ENCODE assay signal across 12 mouse cellular contexts in genomic region chr9:52027257-52028020, GRCm38 (mm10). TPM values are rescaled to one million over a fixed set of nuclear protein-coding genes. Genes with fewer than 3 reads are reported as not detected.
DNase-seq lines count a peak whose midpoint lies in the region; ATAC-seq lines count a peak whose summit lies in the region.
"Had no signal": no experiment of that assay in that cellular context is flagged by ENCODE, and none has a peak within 500 bp of the region (broad histone marks: within the 10 kb centered on the region; RNA-seq: fewer than 3 reads in every experiment).

No protein-coding gene starts in this region.

- no peaks in the 10 kb centered on the region for H3K9me3 ChIP-seq in liver, embryonic 15.5 days (replicated peaks)
- H3K9me3 ChIP-seq in forebrain, embryonic 13.5 days (replicated peaks) = no peaks in the 10 kb centered on the region
- H3K9me3 ChIP-seq: megakaryocyte, embryonic 14.5 days had no signal

- H3K4me1 ChIP-seq in liver, embryonic 15.5 days (replicated peaks) = peaks cover 3% of the 10 kb centered on the region; the same call in 1 of the 2 replicates
- H3K4me1 ChIP-seq in forebrain, embryonic 13.5 days = peaks cover 3% of the 10 kb centered on the region; the same call in 1 of the 2 replicates

- H3K27me3 ChIP-seq in liver, embryonic 15.5 days = no peaks in the 10 kb centered on the region
- no peaks in the 10 kb centered on the region for H3K27me3 ChIP-seq in forebrain, embryonic 13.5 days

- 47% methylated on average over 5 of the region's 5 CpGs for WGBS in liver, embryonic 15.5 days (ENCODE audit: insufficient replicate concordance)
- whole genome bisulfite sequencing in forebrain, embryonic 13.5 days = 49% methylated on average over 5 of the region's 5 CpGs

- DNase-seq in adrenal gland, adult 8-10 months = peak; percentile 58
- peak; percentile 26 for DNase-seq in embryo, embryonic 10.5 days (ENCODE audit: low spot score)
- peak; percentile 37 for DNase-seq in heart, postnatal 4 days
- no peak for DNase-seq in frontal cortex, adult 2 months (ENCODE audit: extremely low spot score in 1 of 2, low spot score in 1 of 2)
- DNase-seq in gastrocnemius, postnatal 4 days (ENCODE audit: low spot score in 2 of 2) = no peak
- DNase-seq in spleen, postnatal 10 days (ENCODE audit: low spot score in 2 of 2) = no peak
- DNase-seq: right cerebral cortex, adult 18-20 months; thymus, postnatal 4 days had no signal

- no peak overlapping the region for H3K4me3 ChIP-seq in liver, embryonic 15.5 days (replicated peaks)
- H3K4me3 ChIP-seq in forebrain, embryonic 13.5 days = no peak overlapping the region
- H3K4me3 ChIP-seq: megakaryocyte, embryonic 14.5 days had no signal

- H3K4me2 ChIP-seq in liver, embryonic 15.5 days = no peak overlapping the region
- H3K4me2 ChIP-seq in forebrain, embryonic 13.5 days = no peak overlapping the region
- H3K4me2 ChIP-seq: hindbrain, embryonic 14.5 days had no signal

- no peak overlapping the region for H3K27ac ChIP-seq in liver, embryonic 15.5 days (replicated peaks)
- no peak overlapping the region for H3K27ac ChIP-seq in forebrain, embryonic 13.5 days
- H3K27ac ChIP-seq: hindbrain, embryonic 14.5 days had no signal

- ATAC-seq in liver, embryonic 15.5 days (ENCODE audit: insufficient read depth) = peak; percentile 62
- ATAC-seq in forebrain, embryonic 13.5 days = no peak

- no peaks in the 10 kb centered on the region for H3K36me3 ChIP-seq in liver, embryonic 15.5 days (replicated peaks)
- no peaks in the 10 kb centered on the region for H3K36me3 ChIP-seq in forebrain, embryonic 13.5 days (ENCODE audit: poor library complexity, severe bottlenecking)

- no peak overlapping the region for H3K9ac ChIP-seq in liver, embryonic 15.5 days
- no peak overlapping the region for H3K9ac ChIP-seq in forebrain, embryonic 13.5 days
- H3K9ac ChIP-seq: hindbrain, embryonic 14.5 days had no signal

RNA-seq across cellular contexts. Expression of gene Rdx, which starts 19.5 kb away (rescaled TPM):
- 100 to 1,000 TPM; 112 to 126 (median 123) TPM for total RNA-seq in adrenal gland, adult 8-10 months (2022)
- total RNA-seq in heart, postnatal 4 days (2021) = 100 to 1,000 TPM; 124 TPM
- 51.1 and 55.3 TPM in 2 replicates for polyA plus RNA-seq in liver, embryonic 15.5 days (2015; fragmentation: Nextera tagmentation; extraction: Ambion mirVana)
- polyA plus RNA-seq in frontal cortex, adult 2 months (2012; rRNA removed) = 44.4 and 47.5 TPM in 2 replicates
- 100 to 1,000 TPM; 125 to 131 TPM for total RNA-seq in gastrocnemius, postnatal 4 days (2021)
- 137 and 148 TPM in 2 replicates for polyA plus RNA-seq in forebrain, embryonic 13.5 days (2015; fragmentation: Nextera tagmentation; extraction: Ambion mirVana)

Comparison
In these comparisons a context has a peak if more than half of its experiments do, and no peak if none do; other contexts are left out.
1. DNase-seq: peak in adrenal gland, adult 8-10 months (single experiment), embryo, embryonic 10.5 days (single experiment) and heart, postnatal 4 days (single experiment); none in frontal cortex, adult 2 months (0 of 2), gastrocnemius, postnatal 4 days (0 of 2) and spleen, postnatal 10 days (0 of 2).